Mouse (Mus musculus): ENCODE measurements around the gene Cox6b1.

Cox6b1 gene

DNA sequence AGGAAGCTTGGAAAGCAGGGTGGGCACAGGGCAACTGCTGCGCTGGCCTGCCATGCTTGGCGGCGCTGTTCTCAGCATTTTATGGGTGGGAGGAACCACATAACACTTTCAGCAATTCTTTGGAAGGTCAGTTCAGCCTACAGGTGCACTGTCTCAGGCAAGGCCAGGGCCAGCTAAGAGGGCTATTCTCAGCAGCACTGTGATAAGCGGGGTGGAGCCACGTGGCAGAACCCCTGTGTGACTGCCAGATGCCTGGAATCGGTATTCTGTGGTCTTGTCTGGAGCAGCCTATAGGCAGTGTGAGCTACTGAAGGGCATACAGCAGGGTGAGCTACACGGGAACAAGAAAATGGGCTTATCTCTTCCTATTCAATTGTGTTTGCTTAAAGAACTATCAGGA lies 15.9 kb downstream of the Cox6b1 start:
- in situ Hi-C loops (cut with MboI, MseI): no loop called here

DNA sequence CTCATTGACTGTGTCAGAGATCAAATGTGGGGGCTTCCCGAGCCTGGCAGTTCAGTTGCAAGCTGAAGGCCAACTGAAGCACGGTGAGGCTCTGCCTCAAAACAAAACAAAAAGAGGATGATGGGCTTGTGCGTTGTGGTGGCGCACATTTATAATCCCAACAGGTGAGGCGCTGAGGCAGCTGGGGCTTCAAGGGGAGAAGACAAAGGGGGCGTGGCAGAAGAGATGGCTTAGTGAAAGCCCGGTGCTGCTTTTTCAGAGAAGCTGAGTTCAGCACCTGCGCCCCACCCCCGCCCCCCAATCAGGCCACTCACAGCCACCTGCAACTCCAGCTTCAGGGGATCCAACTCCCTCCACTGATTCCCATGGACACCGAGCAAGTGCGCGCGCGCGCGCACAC lies 17.5 kb downstream of the Cox6b1 start:
- in situ Hi-C loops (cut with MboI, MseI): no loop called here

DNA sequence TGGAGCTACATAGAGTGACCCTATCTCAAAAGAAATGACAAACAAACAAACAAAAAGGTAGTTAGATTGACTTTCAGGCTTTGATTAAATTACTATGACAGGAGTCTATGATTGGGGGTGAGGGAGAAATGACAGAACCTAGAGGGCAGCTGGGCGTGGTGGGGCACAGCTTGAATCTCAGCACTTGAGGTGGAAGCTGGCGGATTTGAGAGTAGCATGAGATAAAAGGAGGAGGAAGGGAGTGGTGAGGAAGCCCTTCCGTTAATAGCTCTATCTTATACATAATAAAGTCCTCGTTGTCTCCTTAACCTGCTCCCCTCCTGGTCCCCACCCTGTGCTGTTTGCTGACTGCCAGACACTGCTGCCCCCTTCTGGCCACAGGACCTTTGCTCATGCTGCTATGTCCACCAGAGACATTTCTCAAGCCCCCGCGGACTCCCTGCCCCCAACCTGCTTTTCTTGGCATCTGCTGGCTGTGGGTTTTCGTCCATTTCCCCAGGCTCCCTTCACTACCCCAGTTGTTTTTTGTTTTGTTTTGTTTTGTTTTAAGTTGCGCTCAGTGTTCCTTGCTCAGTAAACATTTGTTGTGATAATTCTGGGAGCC lies 18.1 kb downstream of the Cox6b1 start:
- in situ Hi-C loops (cut with MboI, MseI): no loop called here

DNA sequence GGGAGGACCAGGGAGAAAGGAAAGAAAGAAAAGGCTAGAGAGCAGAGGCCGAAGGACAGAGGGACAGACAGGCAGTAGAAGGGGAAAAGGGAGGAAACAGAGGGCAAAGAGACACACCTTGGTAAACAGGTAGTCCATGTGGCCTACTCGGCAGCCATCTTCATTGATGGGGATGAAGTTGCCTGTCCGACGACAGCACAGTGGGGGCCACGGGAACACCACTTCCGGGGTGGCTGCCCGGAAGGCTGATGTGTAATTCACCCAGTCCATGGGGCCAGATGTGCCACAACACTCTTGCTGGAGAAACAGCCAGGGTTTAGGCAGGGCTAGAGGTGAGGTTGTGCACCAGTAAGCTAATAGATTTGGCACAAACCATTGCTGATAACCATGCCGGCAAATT lies 21.0 kb downstream of the Cox6b1 start:
- in situ Hi-C loops (cut with MboI, MseI): no loop called here

DNA sequence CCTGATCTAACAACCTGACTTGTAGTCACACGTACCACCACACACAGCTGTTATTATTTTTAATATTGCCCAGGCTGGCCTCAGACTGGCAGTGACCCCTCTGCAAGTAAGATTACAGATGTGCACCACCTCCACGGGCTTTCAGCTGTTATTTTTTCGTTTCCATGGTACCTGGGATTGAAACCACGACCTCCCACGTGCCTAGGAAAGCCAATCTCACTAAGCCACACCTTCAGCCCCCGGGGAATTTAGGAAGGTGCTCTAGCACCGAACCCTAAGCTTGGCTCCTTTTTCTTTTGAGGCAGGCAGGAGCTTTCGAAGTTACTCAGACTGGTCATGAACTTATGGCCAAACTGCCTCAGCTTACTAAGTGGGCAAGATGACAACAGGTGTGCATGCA lies 21.5 kb downstream of the Cox6b1 start:
- in situ Hi-C loops (cut with MboI, MseI): no loop called here

DNA sequence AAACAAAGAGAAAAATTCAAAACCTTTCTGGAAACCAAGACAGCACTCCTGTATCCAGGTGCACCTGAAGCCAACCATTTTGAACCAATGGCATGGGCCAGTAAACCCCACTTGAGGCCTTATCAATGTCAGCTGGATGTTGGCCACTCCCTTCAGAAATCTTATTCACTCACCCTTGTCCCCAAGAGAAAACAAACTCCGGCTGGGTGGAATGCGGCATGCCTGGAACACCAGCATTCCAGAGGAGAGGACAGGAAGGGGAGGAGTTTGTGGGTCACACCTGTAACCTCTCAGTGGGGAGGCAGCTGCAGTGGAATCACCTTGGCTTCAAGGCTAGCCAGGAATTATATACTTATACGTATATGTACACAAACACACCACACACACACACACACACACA lies 23.4 kb downstream of the Cox6b1 start:
- in situ Hi-C loops (cut with MboI, MseI): no loop called here

DNA sequence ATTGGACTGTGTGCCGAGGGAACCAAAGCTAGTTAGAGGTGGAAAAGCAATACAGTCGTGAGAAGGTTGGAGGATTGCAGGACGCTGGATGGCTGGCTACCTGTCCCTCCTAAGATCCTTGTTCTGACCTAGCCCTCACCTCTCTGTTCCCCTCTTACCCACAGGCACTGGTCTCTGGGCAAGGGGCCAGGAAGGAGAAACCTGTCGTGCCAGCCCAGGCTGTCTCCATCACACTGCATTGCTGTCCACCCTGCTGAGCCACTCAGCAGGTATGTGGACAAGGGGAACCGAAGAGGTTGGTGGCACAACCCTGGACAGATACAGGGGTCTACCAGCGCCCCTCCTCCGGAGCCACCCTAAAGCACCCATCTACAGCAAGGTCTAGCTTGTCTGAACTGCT lies 25.3 kb downstream of the Cox6b1 start:
- in situ Hi-C loops (cut with MboI, MseI): no loop called here

DNA sequence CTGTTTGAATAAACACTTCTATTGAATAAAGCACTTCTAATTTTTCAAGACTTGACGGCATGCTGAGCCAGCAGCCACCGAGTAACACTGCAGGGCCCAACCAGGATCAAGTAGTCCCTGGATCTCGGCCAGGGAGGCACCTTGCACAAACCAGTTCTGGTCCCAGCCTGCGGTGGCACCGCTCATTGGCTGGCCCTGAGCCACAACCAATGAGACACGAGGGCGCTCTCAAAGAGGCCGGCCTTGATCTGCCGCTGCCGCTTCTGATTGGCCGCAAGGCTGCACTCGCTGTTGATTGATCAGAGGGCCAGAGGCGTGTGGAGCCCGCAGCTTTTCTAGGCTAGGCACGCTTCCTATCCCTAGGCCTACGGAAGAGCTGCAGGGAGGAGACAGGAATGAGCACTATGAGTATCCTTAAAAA lies 26.0 kb downstream of the Cox6b1 start:
- in situ Hi-C loops (cut with MboI, MseI): no loop called here

DNA sequence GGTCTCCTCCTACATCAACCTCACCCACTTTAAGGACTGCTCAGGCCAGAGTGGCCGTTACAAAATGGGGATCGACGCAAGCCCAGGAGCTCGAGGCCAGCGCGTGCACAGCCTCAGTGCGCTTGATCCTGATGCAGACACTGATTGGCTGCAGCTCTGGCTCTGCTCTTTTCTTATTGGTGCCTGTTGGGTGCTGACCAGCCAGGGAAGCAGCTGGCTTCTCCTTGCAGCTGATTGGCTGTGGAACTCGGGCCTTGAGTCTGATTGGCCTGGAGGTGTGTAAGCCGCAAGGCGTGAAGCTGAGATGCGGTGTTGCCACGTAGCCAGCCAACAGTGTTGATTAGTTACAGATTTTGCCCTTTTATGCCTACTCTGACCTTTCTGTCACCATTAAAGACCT lies 27.2 kb downstream of the Cox6b1 start, which contains the start of gene Zbtb32:
Gene Zbtb32 (minus strand): TSS at position 124 of the 400 bp plus-strand sequence.
- in situ Hi-C loops (cut with MboI, MseI): no loop called here

DNA sequence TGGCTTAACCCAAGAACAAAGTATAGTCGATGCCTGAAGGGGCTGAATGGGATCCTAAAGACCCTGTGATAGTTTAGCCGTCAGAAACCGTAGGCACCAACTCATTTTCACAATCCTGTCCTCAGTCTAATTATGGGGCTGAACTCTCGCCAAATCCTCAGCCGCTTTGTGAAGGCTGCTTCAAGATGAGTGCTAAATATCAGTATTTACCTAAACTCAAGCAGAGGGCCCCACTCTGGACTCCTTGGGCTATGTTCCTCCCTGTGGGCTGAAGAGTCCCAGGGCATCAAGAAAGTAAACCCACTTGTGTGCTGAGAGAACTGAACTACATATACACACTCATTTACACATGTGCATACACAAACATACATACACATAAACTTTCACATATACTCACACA lies 29.1 kb downstream of the Cox6b1 start:
- in situ Hi-C loops (cut with MboI, MseI): no loop called here

DNA sequence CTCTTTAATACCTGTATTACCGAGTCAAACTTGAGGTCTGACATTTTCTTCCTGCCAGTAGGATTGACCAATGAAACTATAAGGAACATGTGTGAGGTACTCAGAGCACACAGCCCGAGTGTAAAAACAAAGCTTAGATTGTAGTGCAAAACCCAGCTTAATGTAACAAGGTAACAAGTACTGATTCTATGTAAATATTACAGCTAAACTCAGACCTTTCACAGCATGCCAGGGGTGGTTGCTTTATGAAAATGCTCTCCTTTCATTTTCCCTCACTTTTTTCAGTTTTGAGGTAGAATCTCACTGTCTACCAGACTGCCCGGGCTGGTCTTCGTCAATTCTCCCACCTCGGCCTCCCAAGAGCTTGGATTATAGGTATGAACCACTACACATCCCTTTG lies 29.9 kb downstream of the Cox6b1 start:
- in situ Hi-C loops (cut with MboI, MseI): no loop called here

DNA sequence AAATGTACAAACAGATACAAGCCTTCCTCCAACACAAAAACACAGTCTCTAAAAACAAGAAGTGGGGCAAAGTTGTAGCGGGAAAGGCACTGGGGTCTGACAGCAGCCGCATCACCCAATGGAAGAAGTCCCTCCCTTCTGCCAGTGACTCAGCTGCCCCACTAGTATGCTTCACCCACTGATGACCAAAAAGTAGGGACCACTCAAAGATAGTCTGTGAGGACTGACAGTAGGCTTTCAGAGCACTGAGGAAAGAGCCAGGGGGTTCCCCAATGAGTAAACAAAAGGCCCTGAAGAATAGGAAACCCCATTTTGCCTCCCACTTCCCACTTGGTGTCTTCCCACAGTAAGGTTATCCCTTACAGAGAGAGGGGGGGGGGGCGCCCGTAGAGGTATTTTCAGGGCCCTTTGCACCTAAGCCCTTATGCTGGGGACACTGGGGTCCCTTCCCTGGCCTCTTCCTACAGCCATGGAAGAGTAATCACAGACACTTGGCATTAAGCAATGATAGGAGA lies 31.4 kb downstream of the Cox6b1 start:
- in situ Hi-C loops (cut with MboI, MseI): no loop called here

DNA sequence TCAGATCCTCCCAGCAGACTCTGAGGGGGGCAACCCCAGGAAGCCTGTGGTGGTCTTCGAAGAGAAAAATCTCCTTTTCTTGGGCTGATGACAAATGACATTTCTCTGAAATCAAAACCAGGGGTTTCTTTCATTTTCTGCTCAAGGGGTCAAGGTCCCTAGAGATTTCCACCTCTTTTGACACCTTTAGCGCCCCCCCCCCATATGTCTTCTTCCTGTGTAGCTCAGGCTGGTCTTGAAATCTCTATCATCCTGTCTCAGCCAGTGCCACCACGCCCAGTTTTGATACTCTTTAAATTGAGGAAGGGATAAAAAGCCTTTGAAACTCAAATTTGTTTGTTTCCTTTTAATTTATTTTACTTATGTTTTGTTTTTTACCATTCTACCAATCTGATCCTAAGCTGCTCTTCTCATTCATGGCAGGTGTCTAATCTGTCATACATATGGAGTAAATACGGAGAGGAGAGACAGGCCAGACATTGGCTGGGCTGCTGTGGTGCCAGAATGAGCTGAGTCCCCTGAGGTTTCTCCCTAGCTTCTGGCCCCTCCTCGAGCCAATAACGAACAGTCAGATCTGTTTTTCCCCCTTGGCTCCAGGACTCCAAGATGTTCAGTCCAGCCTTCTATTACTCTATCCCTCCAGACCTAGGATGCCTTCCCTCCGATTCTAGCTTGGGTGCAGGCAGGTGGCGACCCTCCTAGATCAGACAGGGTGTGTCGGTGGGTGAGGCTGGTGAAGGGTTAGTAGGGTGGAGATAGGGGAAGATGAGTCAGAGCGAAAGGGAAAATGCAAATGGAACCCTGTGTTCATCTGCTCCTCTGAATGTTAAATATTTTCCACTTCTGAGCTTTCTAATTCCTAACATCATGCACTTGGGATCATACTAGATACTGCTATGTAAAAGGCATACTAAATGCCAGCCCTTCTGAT lies 32.1 kb downstream of the Cox6b1 start:
- in situ Hi-C loops (cut with MboI, MseI): no loop called here

DNA sequence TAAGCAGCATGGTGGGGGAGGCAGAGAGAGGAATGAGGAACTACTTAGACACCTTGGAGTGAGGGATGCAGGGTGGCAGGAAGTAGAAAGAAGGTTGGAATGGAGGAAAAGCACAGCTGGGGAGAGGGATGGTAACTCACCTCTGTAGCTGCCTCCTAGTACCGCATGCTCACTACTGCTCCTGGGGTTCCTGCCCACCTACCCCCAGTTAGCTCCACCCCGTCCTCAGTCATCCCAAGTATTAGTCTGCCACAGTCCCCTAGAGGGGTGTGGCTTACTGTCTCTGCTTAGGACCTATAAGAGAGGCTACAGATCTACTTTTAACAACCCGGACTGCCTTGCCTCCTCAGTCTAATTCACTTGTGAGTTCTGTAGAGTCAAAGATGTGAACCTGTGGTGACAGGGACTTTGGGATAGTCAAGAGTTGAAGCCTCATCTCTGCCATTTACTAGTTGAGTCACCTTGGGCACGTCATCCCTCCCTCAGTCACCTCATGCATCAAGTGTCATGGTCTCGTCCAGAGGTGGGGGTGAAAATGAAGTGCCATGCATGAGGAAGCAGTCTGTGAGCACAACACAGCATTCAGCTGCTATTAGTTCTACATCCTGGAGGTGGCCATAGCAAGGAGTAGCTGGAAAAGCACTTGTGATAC lies 33.1 kb downstream of the Cox6b1 start:
- in situ Hi-C loops (cut with MboI, MseI): no loop called here

DNA sequence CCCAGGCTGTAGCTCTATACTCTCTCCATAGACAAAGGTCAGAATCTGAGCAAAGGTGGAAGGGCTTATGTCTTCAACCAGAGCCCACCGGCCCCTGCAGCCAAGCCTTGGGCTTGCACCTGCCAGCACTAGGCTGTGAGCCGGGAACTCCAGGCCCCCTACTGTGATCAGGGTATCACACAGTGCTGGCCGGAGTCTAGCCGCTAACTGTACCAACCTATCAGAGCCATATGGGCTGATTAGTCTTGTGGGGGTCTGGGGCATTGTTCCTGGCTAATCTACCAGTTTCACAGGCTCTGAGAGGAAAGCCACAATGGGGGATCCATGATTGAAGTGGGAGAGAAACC lies 34.4 kb downstream of the Cox6b1 start:
- in situ Hi-C loops (cut with MboI, MseI): no loop called here

DNA sequence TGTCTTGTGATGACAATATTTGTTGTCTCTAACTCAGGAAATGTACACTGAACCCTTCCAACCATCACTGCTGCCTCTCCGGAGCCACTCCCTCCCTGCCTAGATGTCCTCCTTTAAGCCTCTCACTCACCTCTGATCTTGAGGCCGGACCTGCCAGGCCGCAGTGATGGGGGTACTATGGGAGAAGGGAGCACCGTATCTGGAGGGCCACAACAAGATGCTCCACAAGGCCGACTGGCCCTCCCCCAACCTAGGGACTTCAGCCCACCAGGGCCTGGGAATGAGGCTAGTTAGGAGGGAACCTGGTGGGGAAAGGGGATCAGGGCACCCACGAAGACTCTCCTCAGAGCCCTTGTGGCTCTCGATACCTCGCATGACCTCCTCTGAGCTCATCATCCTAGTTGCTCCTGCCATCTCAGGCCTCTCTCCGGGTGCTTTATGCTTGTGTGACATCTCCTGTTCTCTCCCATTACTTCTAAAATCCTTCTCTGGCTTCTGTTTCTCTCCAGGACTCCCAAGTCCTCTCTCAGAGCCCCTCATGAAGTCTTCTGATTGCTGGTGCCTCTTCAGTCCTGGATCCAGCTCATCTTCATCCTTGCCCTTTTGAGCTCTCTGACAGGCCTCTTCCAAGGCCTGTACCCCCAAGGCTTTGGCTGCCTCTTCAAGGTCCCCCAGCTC lies 34.9 kb downstream of the Cox6b1 start:
- in situ Hi-C loops (cut with MboI, MseI): no loop called here

DNA sequence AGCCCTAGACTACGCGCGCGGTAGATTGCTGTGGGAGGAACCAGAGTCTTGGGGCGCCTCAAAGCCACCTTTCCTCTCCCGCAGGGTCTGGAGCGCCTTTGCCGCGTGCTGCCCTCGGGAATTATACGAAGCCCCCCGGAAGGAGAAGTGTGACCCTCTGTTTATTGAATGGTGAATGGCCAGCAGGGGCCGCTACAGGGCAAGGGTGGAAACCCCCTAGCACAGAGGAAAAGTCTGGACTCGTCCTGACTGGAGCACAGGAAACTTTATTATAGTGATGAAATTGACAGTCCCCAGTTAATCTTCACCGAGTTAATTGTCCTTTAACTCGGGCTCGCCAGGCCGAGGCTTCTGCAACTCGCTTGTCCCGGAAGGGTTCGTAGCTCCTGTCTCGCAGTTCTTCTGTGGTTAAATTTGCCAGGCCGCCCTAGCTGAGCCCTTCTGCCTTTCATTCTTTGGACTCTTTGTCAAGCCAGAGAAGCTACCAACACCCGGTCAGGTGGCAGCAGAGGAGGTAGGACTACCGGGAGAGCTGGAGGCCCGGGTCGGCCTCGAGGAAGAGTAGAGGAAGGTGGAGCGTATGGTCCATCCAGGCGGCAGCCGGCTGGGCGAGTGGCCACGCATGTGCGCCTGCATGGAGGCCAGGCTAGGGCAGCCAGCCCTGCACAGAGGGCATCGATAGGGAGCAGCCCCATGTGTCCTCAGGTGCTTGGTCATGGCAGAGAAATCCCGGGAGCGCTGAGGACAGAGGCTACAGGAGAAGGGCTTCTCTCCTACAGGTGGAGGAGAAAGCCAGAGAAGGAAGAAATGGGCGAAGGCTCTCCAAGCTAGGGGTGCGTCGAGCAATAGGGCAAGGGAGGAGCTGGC lies 36.3 kb downstream of the Cox6b1 start:
- in situ Hi-C loops (cut with MboI, MseI): no loop called here

DNA sequence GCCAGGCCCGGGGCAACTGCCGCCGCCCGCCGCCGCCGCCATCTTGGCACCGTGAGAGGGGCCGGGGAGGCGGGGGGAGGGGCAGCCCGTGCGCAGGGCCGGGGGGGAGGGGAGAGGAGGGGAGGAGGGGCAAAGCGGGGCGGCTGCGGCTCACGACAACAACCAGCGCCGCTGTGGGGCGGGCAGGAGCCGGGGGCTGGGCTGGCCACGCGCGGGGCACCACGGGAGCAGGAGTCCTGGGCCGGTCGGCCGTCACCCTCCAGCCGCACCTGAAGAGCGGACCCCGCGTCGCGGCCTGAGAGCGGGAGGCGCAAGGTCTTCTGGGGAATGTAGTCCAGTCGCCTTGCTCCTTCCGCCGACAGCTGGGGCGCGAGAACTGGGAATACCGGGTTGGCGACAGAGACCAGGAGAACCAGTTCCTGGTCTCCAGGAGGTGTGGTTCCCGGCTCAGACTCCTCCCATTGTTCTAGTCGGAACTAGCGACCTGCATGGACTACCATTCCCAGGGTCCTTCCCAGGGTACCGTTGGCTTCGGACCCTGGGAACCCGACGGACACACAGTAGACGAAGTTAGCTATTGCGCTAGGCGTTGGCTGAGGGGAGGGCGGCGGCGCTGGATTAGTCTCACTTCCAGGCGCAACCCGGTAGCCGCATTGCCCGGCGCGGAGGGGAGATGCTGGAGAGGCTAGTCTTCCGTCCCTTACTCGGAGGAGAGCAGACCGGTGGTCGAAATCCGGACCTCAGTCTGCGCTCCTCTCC lies 37.1 kb downstream of the Cox6b1 start, which contains the start of gene Kmt2b:
Gene Kmt2b (minus strand): TSS at position 51 of the 759 bp plus-strand sequence.
- in situ Hi-C loops (cut with MboI, MseI): no loop called here

DNA sequence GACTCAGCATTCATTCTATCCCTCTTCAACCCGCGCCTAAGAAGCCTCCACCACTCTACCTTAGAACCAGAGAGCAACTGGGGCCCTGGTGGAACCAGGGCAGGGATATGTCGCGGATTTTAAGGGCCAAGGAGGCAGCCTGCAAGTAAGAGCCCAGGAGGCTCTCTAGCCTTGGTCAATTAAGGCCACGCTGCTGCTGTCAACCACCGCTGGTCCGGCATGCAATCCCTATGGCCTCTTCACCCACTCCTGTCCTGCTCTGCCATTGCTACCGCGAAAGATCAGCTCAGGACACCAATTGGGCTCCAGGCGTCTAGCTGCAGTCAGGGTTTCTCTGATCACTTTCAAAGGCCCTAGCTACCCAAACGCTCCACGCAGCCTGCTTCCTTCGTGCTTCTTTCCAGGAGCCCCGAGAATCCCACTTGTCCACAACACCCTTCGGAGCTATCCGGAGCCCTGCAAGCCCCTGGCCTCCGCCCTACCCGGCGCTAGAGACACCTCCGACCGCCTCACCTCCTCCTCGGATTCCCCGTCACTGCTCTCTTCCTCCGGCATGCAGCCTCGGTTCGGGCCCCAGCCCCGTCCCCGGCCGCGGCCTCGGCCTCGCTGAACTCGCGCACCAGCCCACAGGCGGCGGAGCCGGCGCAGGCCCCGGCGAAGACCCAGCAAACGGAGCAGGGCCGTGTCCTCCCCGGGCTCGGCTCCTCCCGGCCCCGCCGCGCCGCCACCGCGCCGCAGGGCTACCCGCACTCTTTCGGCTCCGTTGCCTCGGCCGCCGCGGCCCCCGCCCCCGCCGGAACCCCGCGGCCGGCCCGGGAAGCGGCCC lies 37.9 kb downstream of the Cox6b1 start:
- in situ Hi-C loops (cut with MboI, MseI): no loop called here
